Mouse (Mus musculus): Measurements from ENCODE around the gene Dab2ip. TPM values are rescaled to one million over a fixed set of nuclear protein-coding genes. Genes with fewer than 3 reads are reported as not detected.

The Dab2ip gene
- polyA plus RNA-seq, 1 experiment from 2014 or later: 44.0 TPM

- H3K4me1 ChIP-seq (replicated peaks): peaks cover 93% of the 10 kb centered on the region
- ATAC-seq (replicated peaks; ENCODE audit: insufficient number of reproducible peaks, insufficient read depth, low FRiP score, low read depth): no peak
- H3K9me3 ChIP-seq (replicated peaks): no peaks in the 10 kb centered on the region
- H3K9ac ChIP-seq: no peak overlapping the region
- 60% methylated on average over 2 of the region's 2 CpGs for WGBS
- no peak overlapping the region for H3K4me2 ChIP-seq
- no peaks in the 10 kb centered on the region for H3K27me3 ChIP-seq
- H3K4me3 ChIP-seq: no peak overlapping the region
- no peak overlapping the region for H3K27ac ChIP-seq
- H3K36me3 ChIP-seq: no peaks in the 10 kb centered on the region
Observed at GRCm38 (mm10) chr2:35615977-35616376, 57.9 kb downstream of the Dab2ip start.

GRCm38 (mm10) chr2:35616891-35617658 lies 59.0 kb downstream of the Dab2ip start:
- Histone ChIP-seq H3K36me3 (no peaks in the 10 kb centered on the region), H3K9ac (no peak overlapping the region), H3K4me1 (replicated peaks) (peaks cover 92% of the 10 kb centered on the region), H3K27ac (peak overlapping the region; percentile 65), H3K27me3 (no peaks in the 10 kb centered on the region), H3K4me3 (no peak overlapping the region), H3K4me2 (no peak overlapping the region), H3K9me3 (replicated peaks) (no peaks in the 10 kb centered on the region)
- 55% methylated on average over 6 of the region's 6 CpGs for WGBS
- ATAC-seq (replicated peaks; ENCODE audit: insufficient number of reproducible peaks, insufficient read depth, low FRiP score, low read depth): 0 out of 2 replicates have a peak, but pooled peaks have one; percentile 11

GRCm38 (mm10) chr2:35618981-35619380 lies 60.9 kb downstream of the Dab2ip start:
- Histone ChIP-seq H3K27ac (peak overlapping the region; percentile 55; the same call in 1 of the 2 replicates), H3K4me3 (no peak overlapping the region), H3K27me3 (no peaks in the 10 kb centered on the region), H3K4me1 (replicated peaks) (peaks cover 92% of the 10 kb centered on the region), H3K9me3 (replicated peaks) (no peaks in the 10 kb centered on the region), H3K4me2 (no peak overlapping the region), H3K36me3 (no peaks in the 10 kb centered on the region), H3K9ac (no peak overlapping the region)
- WGBS: 68% methylated on average over 7 of the region's 7 CpGs
- no peak for ATAC-seq (replicated peaks; ENCODE audit: insufficient number of reproducible peaks, insufficient read depth, low FRiP score, low read depth)

GRCm38 (mm10) chr2:35619532-35619931 lies 61.5 kb downstream of the Dab2ip start:
- Histone ChIP-seq H3K27me3 (no peaks in the 10 kb centered on the region), H3K36me3 (no peaks in the 10 kb centered on the region), H3K9me3 (replicated peaks) (no peaks in the 10 kb centered on the region), H3K4me1 (replicated peaks) (peaks cover 92% of the 10 kb centered on the region), H3K4me2 (peak overlapping the region; percentile 52), H3K9ac (no peak overlapping the region), H3K27ac (peak overlapping the region; percentile 55), H3K4me3 (no peak overlapping the region)
- 42% methylated on average over 2 of the region's 2 CpGs for WGBS
- ATAC-seq (replicated peaks; ENCODE audit: insufficient number of reproducible peaks, insufficient read depth, low FRiP score, low read depth): no peak

GRCm38 (mm10) chr2:35620364-35621224 lies 62.5 kb downstream of the Dab2ip start:
- Histone ChIP-seq H3K9me3 (replicated peaks) (no peaks in the 10 kb centered on the region), H3K4me3 (peak overlapping the region; percentile 25), H3K36me3 (no peaks in the 10 kb centered on the region), H3K27ac (peak overlapping the region; percentile 55), H3K27me3 (no peaks in the 10 kb centered on the region), H3K4me2 (peak overlapping the region; percentile 52), H3K9ac (no peak overlapping the region), H3K4me1 (replicated peaks) (peaks cover 92% of the 10 kb centered on the region)
- WGBS: 21% methylated on average over 7 of the region's 7 CpGs
- peak; percentile 47 for ATAC-seq (replicated peaks; ENCODE audit: insufficient number of reproducible peaks, insufficient read depth, low FRiP score, low read depth)

GRCm38 (mm10) chr2:35621225-35621519 lies 63.1 kb downstream of the Dab2ip start:
- no peak for ATAC-seq (replicated peaks; ENCODE audit: insufficient number of reproducible peaks, insufficient read depth, low FRiP score, low read depth)
- Histone ChIP-seq H3K27ac (no peak overlapping the region), H3K9ac (no peak overlapping the region), H3K36me3 (no peaks in the 10 kb centered on the region), H3K4me1 (replicated peaks) (peaks cover 92% of the 10 kb centered on the region), H3K9me3 (replicated peaks) (no peaks in the 10 kb centered on the region), H3K27me3 (no peaks in the 10 kb centered on the region), H3K4me3 (no peak overlapping the region), H3K4me2 (peak overlapping the region; percentile 90; the same call in 1 of the 2 replicates)
- 79% methylated on average over 2 of the region's 2 CpGs for WGBS

GRCm38 (mm10) chr2:35621796-35622195 lies 63.7 kb downstream of the Dab2ip start:
- H3K27me3 ChIP-seq: no peaks in the 10 kb centered on the region
- H3K4me1 ChIP-seq (replicated peaks): peaks cover 93% of the 10 kb centered on the region
- no peaks in the 10 kb centered on the region for H3K36me3 ChIP-seq
- H3K9me3 ChIP-seq (replicated peaks): no peaks in the 10 kb centered on the region
- 1% methylated on average over 39 of the region's 41 CpGs for WGBS
- ATAC-seq (replicated peaks; ENCODE audit: insufficient number of reproducible peaks, insufficient read depth, low FRiP score, low read depth): peak; percentile 75
- peak overlapping the region; percentile 78 for H3K4me3 ChIP-seq
- peak overlapping the region; percentile 90 for H3K4me2 ChIP-seq
- H3K27ac ChIP-seq: peak overlapping the region; percentile 80
- peak overlapping the region; percentile 73 for H3K9ac ChIP-seq

- no peaks in the 10 kb centered on the region for H3K36me3 ChIP-seq
- 6% methylated on average over 20 of the region's 20 CpGs for WGBS
- ATAC-seq (replicated peaks; ENCODE audit: insufficient number of reproducible peaks, insufficient read depth, low FRiP score, low read depth): peak; percentile 10; the same call in 1 of the 2 replicates
- H3K4me2 ChIP-seq: peak overlapping the region; percentile 90
- peaks cover 93% of the 10 kb centered on the region for H3K4me1 ChIP-seq (replicated peaks)
- H3K27me3 ChIP-seq: no peaks in the 10 kb centered on the region
- peak overlapping the region; percentile 78 for H3K4me3 ChIP-seq
- H3K27ac ChIP-seq: peak overlapping the region; percentile 80
- no peaks in the 10 kb centered on the region for H3K9me3 ChIP-seq (replicated peaks)
- peak overlapping the region; percentile 73 for H3K9ac ChIP-seq
Observed at GRCm38 (mm10) chr2:35622261-35623103, 64.4 kb downstream of the Dab2ip start.

- H3K9me3 ChIP-seq (replicated peaks): no peaks in the 10 kb centered on the region
- peak overlapping the region; percentile 73 for H3K9ac ChIP-seq
- H3K4me3 ChIP-seq: peak overlapping the region; percentile 78
- H3K4me2 ChIP-seq: peak overlapping the region; percentile 90
- WGBS: 41% methylated on average over 4 of the region's 4 CpGs
- peaks cover 96% of the 10 kb centered on the region for H3K4me1 ChIP-seq (replicated peaks)
- H3K36me3 ChIP-seq: no peaks in the 10 kb centered on the region
- H3K27me3 ChIP-seq: no peaks in the 10 kb centered on the region
- no peak for ATAC-seq (replicated peaks; ENCODE audit: insufficient number of reproducible peaks, insufficient read depth, low FRiP score, low read depth)
- H3K27ac ChIP-seq: peak overlapping the region; percentile 80
Observed at GRCm38 (mm10) chr2:35623104-35623377, 65.0 kb downstream of the Dab2ip start.

GRCm38 (mm10) chr2:35623431-35624148 lies 65.5 kb downstream of the Dab2ip start:
- H3K27me3 ChIP-seq: no peaks in the 10 kb centered on the region
- peaks cover 98% of the 10 kb centered on the region for H3K4me1 ChIP-seq (replicated peaks)
- H3K36me3 ChIP-seq: no peaks in the 10 kb centered on the region
- WGBS: 43% methylated on average over 12 of the region's 12 CpGs
- ATAC-seq (replicated peaks; ENCODE audit: insufficient number of reproducible peaks, insufficient read depth, low FRiP score, low read depth): no peak
- no peaks in the 10 kb centered on the region for H3K9me3 ChIP-seq (replicated peaks)
- peak overlapping the region; percentile 78 for H3K4me3 ChIP-seq
- peak overlapping the region; percentile 73 for H3K9ac ChIP-seq
- peak overlapping the region; percentile 90 for H3K4me2 ChIP-seq
- peak overlapping the region; percentile 80 for H3K27ac ChIP-seq

Measured in heart, embryonic 15.5 days (tissue).